Mouse (Mus musculus) left cerebral cortex, adult 8-10 months (tissue): ENCODE measurements around the gene Samd4b. TPM values are rescaled to one million over a fixed set of nuclear protein-coding genes. Genes with fewer than 3 reads are reported as not detected.

Source experiments
- DNase-seq, 2 experiments: peaks; one replicate each; pipeline ENCODE4 v3.0.0; 2022; ENCODE audit warnings: low spot score in 2 of 2
- total RNA-seq, 4 experiments: library from RNA; stranded (reverse); gene quantifications; 2 replicates each; pipeline ENCODE4 v1.2.4; 2022

The Samd4b gene
- total RNA-seq, 4 experiments from 2014 or later: 58.2 to 70.1 (median 61.7) TPM

- no peak for DNase-seq
Measured at GRCm38 (mm10) chr7:28591862-28592261, 6.1 kb downstream of the Samd4b start.

- no peak for DNase-seq
Measured at GRCm38 (mm10) chr7:28587644-28588043, 10.3 kb downstream of the Samd4b start.

- DNase-seq: no peak
Measured at GRCm38 (mm10) chr7:28586663-28587411, 11.1 kb downstream of the Samd4b start.

GRCm38 (mm10) chr7:28585001-28585400 lies 12.9 kb downstream of the Samd4b start:
- no peak for DNase-seq

GRCm38 (mm10) chr7:28584468-28584867 lies 13.5 kb downstream of the Samd4b start:
- no peak for DNase-seq

- no peak for DNase-seq
Measured at GRCm38 (mm10) chr7:28583570-28584344, 14.2 kb downstream of the Samd4b start.

- no peak for DNase-seq
Measured at GRCm38 (mm10) chr7:28582841-28583240, 15.1 kb downstream of the Samd4b start.

GRCm38 (mm10) chr7:28581721-28582120 lies 16.2 kb downstream of the Samd4b start:
- DNase-seq: no peak

GRCm38 (mm10) chr7:28579826-28580225 lies 18.1 kb downstream of the Samd4b start:
- DNase-seq: no peak

- DNase-seq: no peak
Measured at GRCm38 (mm10) chr7:28578543-28579053, 19.3 kb downstream of the Samd4b start.

- DNase-seq: no peak
Measured at GRCm38 (mm10) chr7:28577826-28578542, 20.0 kb downstream of the Samd4b start.

- no peak for DNase-seq
Measured at GRCm38 (mm10) chr7:28576271-28576914, 21.6 kb downstream of the Samd4b start.

GRCm38 (mm10) chr7:28575597-28575996 lies 22.3 kb downstream of the Samd4b start:
- no peak for DNase-seq

- no peak for DNase-seq
Measured at GRCm38 (mm10) chr7:28573236-28573635, 24.7 kb downstream of the Samd4b start.

- DNase-seq: no peak
Measured at GRCm38 (mm10) chr7:28572689-28573088, 25.3 kb downstream of the Samd4b start.

GRCm38 (mm10) chr7:28570982-28571682 lies 26.8 kb downstream of the Samd4b start:
- no peak for DNase-seq

- no peak for DNase-seq
Measured at GRCm38 (mm10) chr7:28570291-28570981, 27.5 kb downstream of the Samd4b start.

GRCm38 (mm10) chr7:28568253-28568652 lies 29.7 kb downstream of the Samd4b start:
- no peak for DNase-seq

GRCm38 (mm10) chr7:28567539-28567938 lies 30.4 kb downstream of the Samd4b start:
- no peak for DNase-seq

- DNase-seq: no peak
Measured at GRCm38 (mm10) chr7:28565407-28565806, 32.5 kb downstream of the Samd4b start.
